Mouse (Mus musculus) embryonic facial prominence, embryonic 11.5 days (tissue): ENCODE measurements around the gene Urod. TPM values are rescaled to one million over a fixed set of nuclear protein-coding genes. Genes with fewer than 3 reads are reported as not detected.

Experiments
- ATAC-seq: fragments of 200-750 bp; cut with Nextera tagmentation; replicated peaks from 2 replicates; pipeline ENCODE4 v1.8.0; 2017; ENCODE audit warnings: low read depth; ENCODE audit not compliant: insufficient number of reproducible peaks, low FRiP score, low TSS enrichment
- DNase-seq: peaks from one replicate; pipeline ENCODE4 v3.0.0-alpha.2; 2015; ENCODE audit warnings: low spot score
- H3K27ac ChIP-seq: fragments of 300-500 bp; sonication (generic); replicated peaks from 2 replicates; pipeline ENCODE4 v1.5.1; 2014; ENCODE audit warnings: mild to moderate bottlenecking, low read depth, low read length, control low read depth
- H3K27me3 ChIP-seq: fragments of 300-500 bp; sonication (generic); 2 replicates; pipeline ENCODE4 v1.6.1; 2014; ENCODE audit warnings: mild to moderate bottlenecking, low read length, moderate library complexity, mixed read lengths; ENCODE audit not compliant: control insufficient read depth, insufficient read depth
- H3K36me3 ChIP-seq: fragments of 300-500 bp; sonication (generic); replicated peaks from 2 replicates; pipeline ENCODE4 v1.6.1; 2014; ENCODE audit warnings: low read depth, mild to moderate bottlenecking, low read length, moderate library complexity, mixed read lengths; ENCODE audit not compliant: control insufficient read depth, insufficient read depth
- H3K4me1 ChIP-seq: fragments of 300-500 bp; sonication (generic); 2 replicates; pipeline ENCODE4 v1.6.1; 2014; ENCODE audit warnings: low read length, mixed read lengths; ENCODE audit not compliant: control insufficient read depth, insufficient read depth
- H3K4me2 ChIP-seq: fragments of 300-500 bp; sonication (generic); 2 replicates; pipeline ENCODE4 v1.6.1; 2014; ENCODE audit warnings: low read depth, mild to moderate bottlenecking, control low read depth, low read length, moderate library complexity
- H3K4me3 ChIP-seq: fragments of 300-500 bp; sonication (generic); 2 replicates; pipeline ENCODE4 v1.5.1; 2014; ENCODE audit warnings: low read depth, low read length, control low read depth
- H3K9ac ChIP-seq: fragments of 300-500 bp; sonication (generic); replicated peaks from 2 replicates; pipeline ENCODE4 v1.6.1; 2014; ENCODE audit warnings: mild to moderate bottlenecking, control low read depth, low read length
- H3K9me3 ChIP-seq: fragments of 300-500 bp; sonication (generic); replicated peaks from 2 replicates; pipeline ENCODE4 v1.6.1; 2016; ENCODE audit warnings: mild to moderate bottlenecking, low read length, inconsistent platforms, mixed read lengths; ENCODE audit not compliant: control insufficient read depth
- WGBS: fragments of 180-500 bp; shearing (Covaris S2); extraction: QIAGEN DNeasy Blood & Tissue Kit; methylation state at CpG from one replicate; pipeline ENCODE4 v1.1.7; 2014; 5-methylcytosine and 5-hydroxymethylcytosine counted together
- polyA plus RNA-seq: library from polyadenylated mRNA; unstranded; fragments of >200 nt; fragmentation: Nextera tagmentation; extraction: Ambion mirVana; gene quantifications from 2 replicates; pipeline ENCODE4 v1.2.1, GENCODE M21; 2014

Urod gene
- polyA plus RNA-seq, 1 experiment from 2014 or later = 109 TPM

- no peak overlapping the region for H3K4me3 ChIP-seq
Measured at GRCm38 (mm10) chr4:117002543-117003521, 8.6 kb upstream of the Urod start.

GRCm38 (mm10) chr4:117001957-117002356 lies 7.7 kb upstream of the Urod start:
- no peak for ATAC-seq
- WGBS = 87% methylated on average over 16 of the region's 16 CpGs
- peaks cover 2% of the 10 kb centered on the region; the same call in 1 of the 2 replicates for H3K36me3 ChIP-seq

More at GRCm38 (mm10) chr4:117002543-117003521, 8.6 kb upstream of the Urod start:
- WGBS = 56% methylated on average over 38 of the region's 38 CpGs
- Histone ChIP-seq H3K27ac (no peak overlapping the region), H3K9ac (no peak overlapping the region; the same call in 1 of the 2 replicates), H3K4me2 (no peak overlapping the region; the same call in 1 of the 2 replicates), H3K4me1 (peaks cover 2% of the 10 kb centered on the region; the same call in 1 of the 2 replicates), H3K9me3 (no peaks in the 10 kb centered on the region), H3K36me3 (peaks cover 2% of the 10 kb centered on the region; the same call in 1 of the 2 replicates), H3K27me3 (no peaks in the 10 kb centered on the region)
- DNase-seq = peak; percentile 86
- ATAC-seq = peak; percentile 49

DNA sequence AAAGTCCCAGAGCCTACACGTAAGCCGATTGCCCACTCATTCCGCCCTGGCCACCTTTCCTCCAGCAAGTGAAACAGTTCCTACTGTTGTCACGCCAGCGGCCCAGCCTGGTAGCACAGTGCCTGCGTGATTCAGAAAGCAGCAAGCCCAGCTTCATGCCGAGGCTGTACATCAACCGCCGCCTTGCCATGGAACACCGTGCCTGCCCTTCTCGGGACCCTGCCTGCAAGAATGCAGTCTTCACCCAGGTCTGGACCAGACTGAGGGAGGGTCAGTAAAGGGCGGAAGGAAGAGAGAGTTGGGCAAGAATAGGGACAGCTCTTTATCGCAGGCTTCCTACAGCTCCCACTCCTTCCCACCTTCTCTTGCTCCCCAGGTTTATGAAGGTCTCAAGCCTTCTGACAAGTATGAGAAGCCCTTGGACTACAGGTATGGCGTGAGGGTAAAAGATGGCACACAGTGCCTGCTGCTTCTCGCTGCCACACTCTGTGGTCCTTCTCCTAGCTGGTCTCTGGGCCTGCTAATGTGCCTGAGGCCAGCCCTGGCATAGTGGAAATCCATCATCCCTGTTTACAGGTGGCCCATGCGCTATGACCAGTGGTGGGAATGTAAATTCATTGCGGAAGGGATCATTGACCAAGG lies 5.4 kb upstream of the Urod start:
- no peaks in the 10 kb centered on the region for H3K27me3 ChIP-seq

More at GRCm38 (mm10) chr4:117001957-117002356, 7.7 kb upstream of the Urod start:
- Histone ChIP-seq H3K27ac (no peak overlapping the region), H3K4me3 (no peak overlapping the region), H3K9ac (no peak overlapping the region), H3K9me3 (no peaks in the 10 kb centered on the region), H3K4me1 (peaks cover 2% of the 10 kb centered on the region; the same call in 1 of the 2 replicates), H3K27me3 (no peaks in the 10 kb centered on the region), H3K4me2 (no peak overlapping the region)
- DNase-seq = no peak

DNA sequence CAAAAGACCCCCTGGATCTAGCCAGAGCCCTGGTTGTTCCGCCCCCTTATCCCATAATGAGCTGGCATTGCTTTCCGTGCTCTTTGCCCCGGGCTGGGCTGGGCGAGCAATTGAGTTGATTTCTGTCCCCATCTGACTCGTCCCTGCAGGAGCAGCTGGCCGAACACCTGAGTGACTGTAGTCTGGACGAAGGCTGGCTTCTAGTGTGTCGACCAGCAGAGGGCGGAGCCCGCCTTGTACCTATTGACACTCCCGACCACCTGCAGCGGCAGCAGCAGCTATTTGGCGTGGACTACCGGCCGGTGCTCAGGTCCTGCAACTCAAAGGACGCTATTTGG lies 1.6 kb upstream of the Urod start:
- Histone ChIP-seq H3K4me1 (peaks cover 5% of the 10 kb centered on the region; the same call in 1 of the 2 replicates), H3K36me3 (peaks cover 2% of the 10 kb centered on the region; the same call in 1 of the 2 replicates), H3K27me3 (no peaks in the 10 kb centered on the region), H3K9me3 (no peaks in the 10 kb centered on the region), H3K4me2 (peak overlapping the region; percentile 99), H3K27ac (0 out of 2 replicates have a peak overlapping the region, but pooled peaks have one; percentile 35), H3K4me3 (peak overlapping the region; percentile 96), H3K9ac (peak overlapping the region; percentile 74)
- ATAC-seq (peak; percentile 5), DNase-seq (peak; percentile 52)
- 0% methylated on average over 16 of the region's 16 CpGs for WGBS

More for the DNA sequence above, 5.4 kb upstream of the Urod start:
- Histone ChIP-seq H3K4me2 (no peak overlapping the region), H3K36me3 (peaks cover 2% of the 10 kb centered on the region; the same call in 1 of the 2 replicates), H3K9ac (no peak overlapping the region), H3K9me3 (no peaks in the 10 kb centered on the region), H3K4me3 (no peak overlapping the region), H3K4me1 (peaks cover 2% of the 10 kb centered on the region; the same call in 1 of the 2 replicates), H3K27ac (no peak overlapping the region)
- DNase-seq (no peak), ATAC-seq (no peak)
- WGBS = 87% methylated on average over 17 of the region's 17 CpGs

DNA sequence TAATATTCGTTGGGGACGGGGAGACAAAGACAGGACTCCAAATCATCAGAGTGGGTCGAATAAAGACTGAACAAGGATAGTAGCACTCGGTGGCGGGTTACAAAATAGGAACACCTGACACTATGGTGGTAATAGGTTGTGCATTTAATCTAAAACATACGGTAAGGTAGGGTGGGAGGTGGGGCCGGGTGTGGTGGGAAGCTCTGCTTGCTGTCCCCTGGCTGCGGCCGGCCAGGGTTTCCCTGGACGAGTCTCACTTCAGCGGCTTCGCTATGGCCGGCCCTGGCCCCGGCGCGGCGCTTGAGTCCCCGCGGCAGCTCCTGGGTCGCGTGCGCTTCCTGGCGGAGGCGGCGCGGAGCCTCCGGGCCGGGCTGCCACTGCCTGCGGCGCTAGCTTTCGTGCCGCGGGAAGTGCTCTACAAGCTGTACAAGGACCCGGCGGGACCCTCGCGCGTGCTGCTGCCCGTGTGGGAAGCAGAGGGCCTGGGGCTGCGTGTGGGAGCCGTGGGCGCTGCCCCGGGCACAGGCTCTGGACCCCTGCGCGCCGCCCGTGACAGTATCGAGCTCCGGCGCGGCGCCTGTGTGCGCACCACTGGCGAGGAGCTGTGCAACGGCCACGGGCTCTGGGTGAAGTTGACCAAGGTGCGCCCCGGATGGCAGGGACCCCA lies 1.1 kb upstream of the Urod start, which contains the start of gene Hectd3:
Gene Hectd3, plus strand, starts transcription at position 187 of the 667 bp plus-strand sequence.
- ATAC-seq (peak; percentile 45), DNase-seq (peak; percentile 77)
- WGBS = under 1% methylated on average over 58 of the region's 58 CpGs
- peak within 1 kb of the TSS; percentile 96 for H3K4me3 ChIP-seq
- no peaks in the 10 kb centered on the region for H3K27me3 ChIP-seq
- no peaks in the 10 kb centered on the region for H3K9me3 ChIP-seq
- H3K4me2 ChIP-seq = peak within 1 kb of the TSS; percentile 99
- H3K9ac ChIP-seq = peak within 1 kb of the TSS; percentile 74
- peak within 1 kb of the TSS; percentile 35; the same call in 1 of the 2 replicates for H3K27ac ChIP-seq
- peaks cover 5% of the 10 kb centered on the region; the same call in 1 of the 2 replicates for H3K4me1 ChIP-seq
- H3K36me3 ChIP-seq = 0 out of 2 replicates have a peak, but pooled peaks cover 2% of the 10 kb centered on the region

DNA sequence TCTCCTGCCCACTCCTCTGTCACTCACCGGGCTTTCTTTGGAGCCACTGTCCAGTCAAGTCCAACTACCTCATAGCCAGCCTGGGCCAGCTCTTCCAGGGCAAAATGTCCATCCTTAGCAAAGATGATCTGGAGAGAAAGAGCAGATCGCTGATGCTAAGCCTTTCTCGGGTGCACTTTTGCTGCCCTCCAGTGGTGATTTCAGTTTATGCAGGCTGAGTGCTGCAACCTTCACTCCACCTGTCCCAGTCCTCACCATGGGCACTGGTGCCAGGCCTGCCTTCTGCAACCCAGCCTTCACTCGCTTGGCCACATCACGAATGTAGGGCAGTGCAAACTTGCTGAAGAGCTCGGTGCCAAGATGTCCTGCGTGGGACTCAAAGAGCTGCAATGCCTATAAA lies 2.8 kb downstream of the Urod start:
- Histone ChIP-seq H3K9me3 (no peaks in the 10 kb centered on the region), H3K4me3 (no peak overlapping the region), H3K36me3 (no peaks in the 10 kb centered on the region)

GRCm38 (mm10) chr4:116989731-116990130 lies 4.5 kb downstream of the Urod start:
- no peak for ATAC-seq
- Histone ChIP-seq H3K27me3 (no peaks in the 10 kb centered on the region), H3K4me2 (no peak overlapping the region), H3K4me1 (peaks cover 5% of the 10 kb centered on the region; the same call in 1 of the 2 replicates), H3K9me3 (no peaks in the 10 kb centered on the region), H3K27ac (no peak overlapping the region), H3K9ac (no peak overlapping the region), H3K4me3 (no peak overlapping the region), H3K36me3 (no peaks in the 10 kb centered on the region)
- WGBS = 68% methylated on average over 6 of the region's 6 CpGs
- DNase-seq = no peak

More for the DNA sequence above, 2.8 kb downstream of the Urod start:
- WGBS = 13% methylated on average over 7 of the region's 7 CpGs
- Histone ChIP-seq H3K4me1 (peaks cover 5% of the 10 kb centered on the region; the same call in 1 of the 2 replicates), H3K27ac (no peak overlapping the region), H3K9ac (no peak overlapping the region), H3K4me2 (no peak overlapping the region), H3K27me3 (no peaks in the 10 kb centered on the region)
- ATAC-seq (no peak), DNase-seq (peak; percentile 84)
